ENCODE assay signal across 16 mouse cellular contexts in the genomic region with DNA sequence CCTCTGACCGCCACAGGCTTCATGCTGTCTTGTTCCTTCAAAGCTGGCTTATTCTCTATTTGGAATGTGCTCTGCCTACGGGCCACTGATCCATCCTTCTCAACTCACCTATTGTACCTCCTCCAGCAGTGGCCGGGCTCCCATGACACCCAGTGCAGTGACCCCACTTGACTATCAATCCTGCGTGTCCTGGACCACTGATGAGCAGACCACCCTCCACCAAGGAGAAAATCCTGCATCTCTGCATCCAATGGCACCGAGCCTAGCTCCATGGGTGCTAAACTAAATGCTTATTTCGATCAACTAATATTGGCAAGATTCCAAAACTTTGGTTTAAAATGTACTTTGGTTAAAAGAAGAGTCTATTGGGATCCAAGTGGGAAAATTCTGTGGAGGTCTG. TPM values are rescaled to one million over a fixed set of nuclear protein-coding genes. Genes with fewer than 3 reads are reported as not detected.
DNase-seq lines count a peak whose midpoint lies in the region; ATAC-seq and TF ChIP-seq lines count a peak whose summit lies in the region.
"Had no signal": no experiment of that assay in that cellular context is flagged by ENCODE, and none has a peak within 500 bp of the region (broad histone marks: within the 10 kb centered on the region; RNA-seq: fewer than 3 reads in every experiment).

No protein-coding gene starts in this region.

- peak overlapping the region; percentile 90 for H3K4me2 ChIP-seq in forebrain, embryonic 12.5 days
- H3K4me2 ChIP-seq in forebrain, embryonic 11.5 days (ENCODE audit: low read depth, low read length, severe bottlenecking) = no peak overlapping the region
- H3K4me2 ChIP-seq in hindbrain, embryonic 16.5 days (ENCODE audit: low read length) = peak overlapping the region; percentile 76
- peak overlapping the region; percentile 87 for H3K4me2 ChIP-seq in midbrain, postnatal 0 days (ENCODE audit: low read depth, low read length, poor library complexity, severe bottlenecking)

- H3K9ac ChIP-seq in forebrain, embryonic 12.5 days = no peak overlapping the region
- H3K9ac ChIP-seq in forebrain, embryonic 11.5 days (ENCODE audit: low read length) = no peak overlapping the region
- no peak overlapping the region for H3K9ac ChIP-seq in hindbrain, embryonic 16.5 days (ENCODE audit: low read depth, low read length)
- H3K9ac ChIP-seq in midbrain, postnatal 0 days (replicated peaks; ENCODE audit: low read length, poor library complexity, severe bottlenecking) = no peak overlapping the region
- H3K9ac ChIP-seq: limb, embryonic 15.5 days; stomach, embryonic 15.5 days had no signal

- H3K4me1 ChIP-seq in forebrain, embryonic 12.5 days = peaks cover 24% of the 10 kb centered on the region
- H3K4me1 ChIP-seq in forebrain, embryonic 11.5 days (replicated peaks; ENCODE audit: control insufficient read depth, insufficient read depth, low read length) = peaks cover 2% of the 10 kb centered on the region; the same call in 1 of the 2 replicates
- H3K4me1 ChIP-seq in hindbrain, embryonic 16.5 days (ENCODE audit: control insufficient read depth, insufficient read depth, low read depth, low read length) = peaks cover 9% of the 10 kb centered on the region
- H3K4me1 ChIP-seq in midbrain, postnatal 0 days (ENCODE audit: insufficient read depth, low read length) = peaks cover under 1% of the 10 kb centered on the region; the same call in 1 of the 2 replicates

- peaks cover 41% of the 10 kb centered on the region for H3K27me3 ChIP-seq in forebrain, embryonic 12.5 days
- H3K27me3 ChIP-seq in forebrain, embryonic 11.5 days (ENCODE audit: control insufficient read depth, insufficient read depth, low read length) = peaks cover 14% of the 10 kb centered on the region
- no peaks in the 10 kb centered on the region; the same call in 1 of the 2 replicates for H3K27me3 ChIP-seq in hindbrain, embryonic 16.5 days (replicated peaks; ENCODE audit: control insufficient read depth, insufficient read depth, low read length)
- H3K27me3 ChIP-seq in midbrain, postnatal 0 days (ENCODE audit: insufficient read depth, low read length) = 0 out of 2 replicates have a peak, but pooled peaks cover 3% of the 10 kb centered on the region

- WGBS in forebrain, embryonic 12.5 days = 93% methylated on average over 6 of the region's 6 CpGs
- 91% methylated on average over 6 of the region's 6 CpGs for WGBS in forebrain, embryonic 11.5 days
- 86% methylated on average over 6 of the region's 6 CpGs for WGBS in hindbrain, embryonic 16.5 days
- 88% methylated on average over 6 of the region's 6 CpGs for WGBS in midbrain, postnatal 0 days

- no peaks in the 10 kb centered on the region for H3K36me3 ChIP-seq in forebrain, embryonic 12.5 days (replicated peaks)
- H3K36me3 ChIP-seq in forebrain, embryonic 11.5 days (ENCODE audit: control insufficient read depth, insufficient read depth, low read length) = no peaks in the 10 kb centered on the region
- no peaks in the 10 kb centered on the region for H3K36me3 ChIP-seq in hindbrain, embryonic 16.5 days (ENCODE audit: control insufficient read depth, insufficient read depth, low read length)
- H3K36me3 ChIP-seq in midbrain, postnatal 0 days (ENCODE audit: insufficient read depth, low read length) = no peaks in the 10 kb centered on the region
- H3K36me3 ChIP-seq: limb, embryonic 15.5 days; stomach, embryonic 15.5 days had no signal

- ATAC-seq in forebrain, embryonic 12.5 days (ENCODE audit: low FRiP score) = no peak
- no peak for ATAC-seq in forebrain, embryonic 11.5 days (replicated peaks; ENCODE audit: low FRiP score)
- ATAC-seq in hindbrain, embryonic 16.5 days = no peak
- no peak for ATAC-seq in midbrain, postnatal 0 days (ENCODE audit: low FRiP score)

- H3K9me3 ChIP-seq in forebrain, embryonic 12.5 days = no peaks in the 10 kb centered on the region
- H3K9me3 ChIP-seq in forebrain, embryonic 11.5 days (ENCODE audit: control insufficient read depth, low read length) = no peaks in the 10 kb centered on the region
- no peaks in the 10 kb centered on the region for H3K9me3 ChIP-seq in hindbrain, embryonic 16.5 days (ENCODE audit: control insufficient read depth, low read length)
- no peaks in the 10 kb centered on the region for H3K9me3 ChIP-seq in midbrain, postnatal 0 days (ENCODE audit: low read length)
- H3K9me3 ChIP-seq: limb, embryonic 15.5 days; stomach, embryonic 15.5 days had no signal

- TF ChIP-seq CTCF in layer of hippocampus, adult 2 months (conservative IDR thresholded peaks at IDR 0.05) = no peak
- no peak for TF ChIP-seq CTCF in midbrain, postnatal 0 days (IDR thresholded peaks at IDR 0.05)

- no peak for DNase-seq in forebrain, embryonic 11.5 days (ENCODE audit: low spot score)
- no peak for DNase-seq in layer of hippocampus, adult 2 months (ENCODE audit: low spot score in 2 of 2)
- DNase-seq in layer of hippocampus, adult 11-12 months (ENCODE audit: low spot score) = no peak
- no peak for DNase-seq in midbrain, postnatal 0 days (ENCODE audit: low spot score)
- no peak for DNase-seq in liver
- DNase-seq in gastrocnemius, adult 8-10 months (ENCODE audit: low spot score in 2 of 2) = no peak
- DNase-seq: adrenal gland, postnatal 25 days; cerebellum, adult 8-10 months; heart, adult 2 months; lung, adult 2 months; lung, postnatal 4 days; thymus, postnatal 25 days had no signal

- H3K27ac ChIP-seq in forebrain, embryonic 12.5 days = no peak overlapping the region
- H3K27ac ChIP-seq in forebrain, embryonic 11.5 days (ENCODE audit: low read depth, low read length) = no peak overlapping the region
- H3K27ac ChIP-seq in layer of hippocampus, adult 2 months = peak overlapping the region; percentile 95; the same call in 1 of the 2 replicates
- H3K27ac ChIP-seq in hindbrain, embryonic 16.5 days (ENCODE audit: low read depth, low read length) = no peak overlapping the region
- H3K27ac ChIP-seq in midbrain, postnatal 0 days (ENCODE audit: low read depth, low read length) = no peak overlapping the region
- H3K27ac ChIP-seq: heart, adult 2 months; limb, embryonic 15.5 days; stomach, embryonic 15.5 days had no signal

- no peak overlapping the region for H3K4me3 ChIP-seq in forebrain, embryonic 12.5 days (replicated peaks)
- H3K4me3 ChIP-seq in forebrain, embryonic 11.5 days (ENCODE audit: low read depth, low read length) = no peak overlapping the region
- H3K4me3 ChIP-seq in layer of hippocampus, adult 2 months = peak overlapping the region; percentile 68; the same call in 1 of the 2 replicates
- 0 out of 2 replicates have a peak overlapping the region, but pooled peaks have one; percentile 8 for H3K4me3 ChIP-seq in hindbrain, embryonic 16.5 days (ENCODE audit: low read length)
- H3K4me3 ChIP-seq in midbrain, postnatal 0 days (ENCODE audit: low read depth, low read length) = peak overlapping the region; percentile 66
- H3K4me3 ChIP-seq: heart, adult 2 months had no signal

RNA-seq across cellular contexts. Expression of a gene that starts 1.8 kb away (rescaled TPM):
- polyA plus RNA-seq in forebrain, embryonic 12.5 days (2016; fragmentation: Nextera tagmentation; extraction: Ambion mirVana) = 7.3 and 10.6 TPM in 2 replicates
- 5.4 and 8.4 TPM in 2 replicates for polyA plus RNA-seq in forebrain, embryonic 11.5 days (2014; fragmentation: Nextera tagmentation; extraction: Ambion mirVana)
- 10 to 100 TPM; 24.0 to 25.7 TPM for total RNA-seq in layer of hippocampus, adult 2 months (2021)
- polyA plus RNA-seq in hindbrain, embryonic 16.5 days (2015; fragmentation: Nextera tagmentation; extraction: Ambion mirVana) = 18.3 and 18.5 TPM in 2 replicates
- total RNA-seq in midbrain, postnatal 0 days (2014; rRNA removed) = 18.9 and 27.8 TPM in 2 replicates
- 22.0 and 22.8 TPM in 2 replicates for polyA plus RNA-seq in midbrain, postnatal 0 days (2015; fragmentation: Nextera tagmentation; extraction: Ambion mirVana)
- total RNA-seq in gastrocnemius, adult 8-10 months (2022) = not detected
- total RNA-seq: heart, adult 2 months had no signal
- polyA plus RNA-seq: lung, adult 2 months had no signal

Comparison
In these comparisons a context has a peak if more than half of its experiments do, and no peak if none do; other contexts are left out.
1. H3K4me3 ChIP-seq: peak in layer of hippocampus, adult 2 months (single experiment), hindbrain, embryonic 16.5 days (single experiment) and midbrain, postnatal 0 days (single experiment); none in forebrain, embryonic 12.5 days (single experiment) and forebrain, embryonic 11.5 days (single experiment).